Mouse (Mus musculus) forebrain, embryonic 16.5 days (tissue): ENCODE measurements around the gene Abcb1b. TPM values are rescaled to one million over a fixed set of nuclear protein-coding genes. Genes with fewer than 3 reads are reported as not detected.
"Not testable (repeated sequence)": the region's sequence is repeated elsewhere in the genome, so short reads cannot be mapped to it uniquely, and the experiment has no call there.

ENCODE experiments used
- ATAC-seq: fragments of 200-750 bp; cut with Nextera tagmentation; 2 replicates; pipeline ENCODE4 v1.8.0; 2017; ENCODE audit warnings: mild to moderate bottlenecking, moderate library complexity
- H3K27ac ChIP-seq: fragments of 300-500 bp; sonication (generic); 2 replicates; pipeline ENCODE4 v1.5.1; 2014; ENCODE audit warnings: low read length, control low read depth
- H3K27me3 ChIP-seq: fragments of 300-500 bp; sonication (generic); replicated peaks from 2 replicates; pipeline ENCODE4 v1.6.1; 2014; ENCODE audit warnings: low read length; ENCODE audit not compliant: control insufficient read depth, insufficient read depth
- H3K36me3 ChIP-seq: fragments of 300-500 bp; sonication (generic); 2 replicates; pipeline ENCODE4 v1.6.1; 2014; ENCODE audit not compliant: control insufficient read depth, insufficient read depth
- H3K4me1 ChIP-seq: fragments of 300-500 bp; sonication (generic); replicated peaks from 2 replicates; pipeline ENCODE4 v1.6.1; 2014; ENCODE audit warnings: low read length; ENCODE audit not compliant: control insufficient read depth, insufficient read depth
- H3K4me2 ChIP-seq: fragments of 300-500 bp; sonication (generic); 2 replicates; pipeline ENCODE4 v1.6.1; 2014; ENCODE audit warnings: mild to moderate bottlenecking, low read length, control low read depth
- H3K4me3 ChIP-seq: fragments of 300-500 bp; sonication (generic); replicated peaks from 2 replicates; pipeline ENCODE4 v1.5.1; 2014; ENCODE audit warnings: mild to moderate bottlenecking, low read length, control low read depth
- H3K9ac ChIP-seq: fragments of 300-500 bp; sonication (generic); replicated peaks from 2 replicates; pipeline ENCODE4 v1.6.1; 2014; ENCODE audit warnings: low read depth, low read length, control low read depth
- H3K9me3 ChIP-seq: fragments of 300-500 bp; sonication (generic); 2 replicates; pipeline ENCODE4 v1.6.1; 2016; ENCODE audit warnings: low read length; ENCODE audit not compliant: control insufficient read depth
- WGBS: fragments of 180-500 bp; shearing (Covaris S2); extraction: QIAGEN DNeasy Blood & Tissue Kit; methylation state at CpG from one replicate; pipeline ENCODE4 v1.1.7; 2014; 5-methylcytosine and 5-hydroxymethylcytosine counted together
- polyA plus RNA-seq: library from polyadenylated mRNA; unstranded; fragments of >200 nt; fragmentation: Nextera tagmentation; extraction: Ambion mirVana; gene quantifications from 2 replicates; pipeline ENCODE4 v1.2.1, GENCODE M21; 2015

Abcb1b gene
- polyA plus RNA-seq, 1 experiment from 2014 or later: 0.94 TPM

- Histone ChIP-seq H3K4me2 (peak overlapping the region; percentile 68), H3K27me3 (no peaks in the 10 kb centered on the region), H3K4me3 (peak overlapping the region; percentile 43), H3K4me1 (peaks cover 6% of the 10 kb centered on the region), H3K9me3 (no peaks in the 10 kb centered on the region), H3K36me3 (no peaks in the 10 kb centered on the region), H3K9ac (peak overlapping the region; percentile 52), H3K27ac (no peak overlapping the region)
- WGBS: 14% methylated on average over 7 of the region's 8 CpGs
- ATAC-seq: peak; percentile 59
Measured at GRCm38 (mm10) chr5:8819635-8820591, 22.0 kb downstream of the Abcb1b start.

GRCm38 (mm10) chr5:8820592-8821104 lies 22.7 kb downstream of the Abcb1b start:
- not testable (repeated sequence) for H3K9me3 ChIP-seq, H3K27ac ChIP-seq, H3K27me3 ChIP-seq, H3K36me3 ChIP-seq, H3K9ac ChIP-seq, H3K4me1 ChIP-seq
- ATAC-seq: 0 out of 2 replicates have a peak, but pooled peaks have one; percentile 46
- H3K4me3 ChIP-seq: peak overlapping the region; percentile 43; the same call in 1 of the 2 replicates
- H3K4me2 ChIP-seq: peak overlapping the region; percentile 68
- under 1% methylated on average over 4 of the region's 6 CpGs for WGBS

DNA sequence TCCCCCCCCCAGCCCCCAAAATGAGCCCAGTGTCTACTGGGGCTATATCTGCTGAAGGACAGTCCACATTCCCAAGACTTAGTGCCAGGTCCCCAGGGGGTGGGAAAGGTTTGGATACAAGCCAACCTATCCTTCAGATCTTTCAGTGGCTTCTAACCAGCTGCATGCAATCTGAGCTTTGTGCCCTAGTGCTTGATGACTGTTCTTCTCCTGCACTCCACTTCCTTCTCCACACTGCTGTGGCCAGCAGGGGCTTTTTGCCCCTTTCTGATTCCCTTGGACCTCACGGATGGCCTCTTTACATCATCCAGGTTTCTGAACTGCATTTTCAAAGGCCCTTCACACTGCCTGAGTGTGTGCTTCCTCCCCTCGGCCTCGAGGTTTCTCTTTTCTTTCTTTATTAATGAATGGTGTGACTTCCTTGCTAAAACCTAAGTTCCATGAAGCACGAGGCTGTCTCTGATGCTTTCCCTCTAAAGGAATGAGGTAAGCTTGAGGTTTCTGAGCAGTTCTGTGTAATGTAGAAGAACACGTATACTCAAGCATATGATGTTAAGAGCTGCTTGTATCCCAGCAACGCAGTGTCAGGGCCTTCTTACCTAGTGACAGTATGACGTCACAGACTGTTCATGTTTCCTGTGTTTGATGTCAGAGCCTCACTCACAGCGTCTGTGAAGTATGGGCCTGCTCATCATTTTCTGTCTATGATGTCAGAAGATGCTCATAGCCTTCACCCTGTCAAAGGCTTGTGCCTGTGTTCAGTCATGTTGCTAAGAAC lies 40.9 kb downstream of the Abcb1b start:
- peak; percentile 68 for ATAC-seq
- H3K4me3 ChIP-seq: no peak overlapping the region
- H3K27me3 ChIP-seq: no peaks in the 10 kb centered on the region
- no peak overlapping the region for H3K27ac ChIP-seq
- H3K9ac ChIP-seq: no peak overlapping the region
- H3K36me3 ChIP-seq: no peaks in the 10 kb centered on the region
- H3K9me3 ChIP-seq: no peaks in the 10 kb centered on the region
- 44% methylated on average over 8 of the region's 8 CpGs for WGBS
- H3K4me2 ChIP-seq: no peak overlapping the region
- no peaks in the 10 kb centered on the region; the same call in 1 of the 2 replicates for H3K4me1 ChIP-seq

GRCm38 (mm10) chr5:8839651-8840050 lies 41.7 kb downstream of the Abcb1b start:
- ATAC-seq: 0 out of 2 replicates have a peak, but pooled peaks have one; percentile 35
- Histone ChIP-seq H3K9ac (no peak overlapping the region), H3K36me3 (no peaks in the 10 kb centered on the region), H3K27me3 (no peaks in the 10 kb centered on the region), H3K4me3 (no peak overlapping the region), H3K9me3 (no peaks in the 10 kb centered on the region), H3K4me1 (no peaks in the 10 kb centered on the region; the same call in 1 of the 2 replicates), H3K4me2 (no peak overlapping the region), H3K27ac (no peak overlapping the region)
- 50% methylated on average over 4 of the region's 4 CpGs for WGBS

DNA sequence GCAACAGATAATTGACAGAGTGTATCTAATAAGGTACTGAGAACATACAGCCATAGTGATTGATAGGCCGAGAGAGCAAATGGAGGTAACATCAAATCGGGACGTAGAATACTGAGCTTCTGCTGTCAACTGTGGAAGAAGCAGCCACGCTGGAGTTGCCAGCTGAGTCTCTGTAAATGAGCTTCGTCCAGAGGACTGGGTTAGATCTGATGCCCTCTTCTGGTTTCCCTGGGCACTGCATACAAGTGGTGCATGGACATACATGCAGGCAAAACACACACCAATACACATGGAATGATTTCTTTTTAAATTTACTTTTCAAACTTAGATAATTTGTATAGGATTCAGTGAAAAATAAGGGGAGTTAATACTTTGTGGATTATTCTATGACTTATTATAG lies 42.9 kb downstream of the Abcb1b start:
- WGBS: 34% methylated on average over 5 of the region's 5 CpGs
- Histone ChIP-seq H3K4me1 (no peaks in the 10 kb centered on the region; the same call in 1 of the 2 replicates), H3K9ac (no peak overlapping the region), H3K4me2 (no peak overlapping the region), H3K27ac (no peak overlapping the region), H3K27me3 (no peaks in the 10 kb centered on the region), H3K9me3 (no peaks in the 10 kb centered on the region), H3K4me3 (no peak overlapping the region), H3K36me3 (no peaks in the 10 kb centered on the region)
- ATAC-seq: peak; percentile 67

GRCm38 (mm10) chr5:8842815-8843214 lies 44.9 kb downstream of the Abcb1b start:
- ATAC-seq: no peak
- whole genome bisulfite sequencing: 47% methylated on average over 3 of the region's 3 CpGs
- H3K4me3 ChIP-seq: no peak overlapping the region
- H3K36me3 ChIP-seq: no peaks in the 10 kb centered on the region
- no peak overlapping the region for H3K4me2 ChIP-seq
- H3K27me3 ChIP-seq: no peaks in the 10 kb centered on the region
- no peaks in the 10 kb centered on the region for H3K9me3 ChIP-seq
- no peak overlapping the region for H3K9ac ChIP-seq
- no peaks in the 10 kb centered on the region; the same call in 1 of the 2 replicates for H3K4me1 ChIP-seq
- no peak overlapping the region for H3K27ac ChIP-seq

- H3K27me3 ChIP-seq, ATAC-seq, H3K4me3 ChIP-seq, H3K27ac ChIP-seq, H3K36me3 ChIP-seq, H3K4me1 ChIP-seq, H3K4me2 ChIP-seq, H3K9ac ChIP-seq, H3K9me3 ChIP-seq: not testable (repeated sequence)
- 45% methylated on average over 5 of the region's 9 CpGs for WGBS
Measured at GRCm38 (mm10) chr5:8848607-8849575, 50.9 kb downstream of the Abcb1b start.

- H3K36me3 ChIP-seq: no peaks in the 10 kb centered on the region
- H3K27me3 ChIP-seq: no peaks in the 10 kb centered on the region
- no peak overlapping the region for H3K4me2 ChIP-seq
- no peak overlapping the region for H3K9ac ChIP-seq
- no peaks in the 10 kb centered on the region for H3K4me1 ChIP-seq
- ATAC-seq: no peak
- 49% methylated on average over 4 of the region's 4 CpGs for WGBS
- H3K27ac ChIP-seq: no peak overlapping the region
- H3K4me3 ChIP-seq: no peak overlapping the region
- no peaks in the 10 kb centered on the region for H3K9me3 ChIP-seq
Measured at GRCm38 (mm10) chr5:8850851-8851250, 52.9 kb downstream of the Abcb1b start.
